Mouse (Mus musculus): ENCODE data around the gene Ndc1. TPM values are rescaled to one million over a fixed set of nuclear protein-coding genes. Genes with fewer than 3 reads are reported as not detected.
"Not testable (repeated sequence)": the region's sequence is repeated elsewhere in the genome, so short reads cannot be mapped to it uniquely, and the experiment has no call there.

Ndc1 gene
- polyA plus RNA-seq, 1 experiment from 2014 or later, result 27.9 TPM

- Histone ChIP-seq H3K36me3 (peaks cover 5% of the 10 kb centered on the region; the same call in 1 of the 2 replicates), H3K4me2 (replicated peaks) (no peak overlapping the region), H3K27ac (replicated peaks) (no peak overlapping the region), H3K4me3 (replicated peaks) (no peak overlapping the region), H3K9ac (no peak overlapping the region), H3K9me3 (replicated peaks) (no peaks in the 10 kb centered on the region), H3K27me3 (no peaks in the 10 kb centered on the region), H3K4me1 (peaks cover 9% of the 10 kb centered on the region)
- 85% methylated on average over 5 of the region's 5 CpGs for WGBS
- no peak for ATAC-seq (ENCODE audit: insufficient number of reproducible peaks, low FRiP score, low TSS enrichment, low read depth)
Observed at GRCm38 (mm10) chr4:107364190-107364639, 3.4 kb upstream of the Ndc1 start.

DNA sequence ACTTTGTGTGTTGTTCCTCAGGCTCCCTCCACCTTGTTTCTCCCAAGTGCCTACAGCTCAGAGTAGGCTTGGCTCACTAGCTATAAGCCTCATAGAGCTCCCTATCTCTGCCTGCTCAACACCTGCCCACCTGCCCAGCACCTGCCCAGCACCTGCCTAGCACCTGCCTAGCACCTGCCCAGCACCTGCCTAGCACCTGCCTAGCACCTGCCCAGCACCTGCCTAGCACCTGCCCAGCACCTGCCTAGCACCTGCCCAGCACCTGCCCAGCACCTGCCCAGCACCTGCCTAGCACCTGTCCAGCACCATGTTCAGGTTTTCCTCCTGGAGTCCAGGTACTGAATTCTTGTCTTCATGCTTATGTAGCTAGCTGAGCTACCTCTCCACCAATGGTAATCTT, 1.2 kb upstream of the Ndc1 start:
- H3K36me3 ChIP-seq, result peaks cover 13% of the 10 kb centered on the region
- H3K9ac ChIP-seq; H3K27ac ChIP-seq (replicated peaks); H3K27me3 ChIP-seq; H3K9me3 ChIP-seq (replicated peaks); ATAC-seq (ENCODE audit: insufficient number of reproducible peaks, low FRiP score, low TSS enrichment, low read depth); H3K4me3 ChIP-seq (replicated peaks); H3K4me1 ChIP-seq; H3K4me2 ChIP-seq (replicated peaks): not testable (repeated sequence)

- Histone ChIP-seq H3K4me2 (replicated peaks) (no peak overlapping the region), H3K9me3 (replicated peaks) (no peaks in the 10 kb centered on the region), H3K27ac (replicated peaks) (no peak overlapping the region), H3K27me3 (no peaks in the 10 kb centered on the region), H3K4me3 (replicated peaks) (no peak overlapping the region), H3K9ac (no peak overlapping the region), H3K36me3 (peaks cover 45% of the 10 kb centered on the region), H3K4me1 (peaks cover 9% of the 10 kb centered on the region)
- 63% methylated on average over 2 of the region's 2 CpGs for WGBS
- no peak for ATAC-seq (ENCODE audit: insufficient number of reproducible peaks, low FRiP score, low TSS enrichment, low read depth)
Observed at GRCm38 (mm10) chr4:107372304-107372703, 4.7 kb downstream of the Ndc1 start.

- H3K27ac ChIP-seq (replicated peaks), result no peak overlapping the region
- no peaks in the 10 kb centered on the region for H3K9me3 ChIP-seq (replicated peaks)
- no peaks in the 10 kb centered on the region for H3K4me1 ChIP-seq
- no peak overlapping the region for H3K4me2 ChIP-seq (replicated peaks)
- no peak overlapping the region for H3K4me3 ChIP-seq (replicated peaks)
- no peak for ATAC-seq (ENCODE audit: insufficient number of reproducible peaks, low FRiP score, low TSS enrichment, low read depth)
- no peak overlapping the region for H3K9ac ChIP-seq
- H3K36me3 ChIP-seq, result peaks cover 41% of the 10 kb centered on the region
- whole genome bisulfite sequencing, result 68% methylated on average over 4 of the region's 4 CpGs
- no peaks in the 10 kb centered on the region for H3K27me3 ChIP-seq
Observed at GRCm38 (mm10) chr4:107374677-107375076, 7.1 kb downstream of the Ndc1 start.

DNA sequence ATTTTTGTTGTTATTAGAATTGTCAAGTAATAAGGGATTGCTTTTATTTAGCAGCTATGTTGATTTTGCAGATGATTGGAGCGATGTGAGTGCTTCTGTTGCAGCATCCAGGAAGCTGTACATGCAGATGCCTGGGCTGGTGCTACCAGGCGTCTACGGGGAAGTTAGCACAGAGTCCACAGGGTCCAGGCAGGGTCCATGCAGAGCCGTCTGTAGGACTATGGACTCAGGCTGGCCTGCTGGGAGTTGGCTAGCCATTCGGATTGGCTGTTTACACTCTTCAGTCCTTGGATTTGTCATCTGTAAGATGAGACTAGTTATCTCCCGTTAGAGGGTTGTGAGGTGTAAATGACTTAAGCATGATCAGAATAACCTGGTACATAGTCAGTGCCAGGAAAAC, 11.4 kb downstream of the Ndc1 start:
- Histone ChIP-seq H3K36me3 (peaks cover 55% of the 10 kb centered on the region), H3K27ac (replicated peaks) (no peak overlapping the region), H3K4me1 (no peaks in the 10 kb centered on the region), H3K4me3 (replicated peaks) (no peak overlapping the region), H3K9me3 (replicated peaks) (no peaks in the 10 kb centered on the region), H3K27me3 (no peaks in the 10 kb centered on the region), H3K9ac (no peak overlapping the region), H3K4me2 (replicated peaks) (no peak overlapping the region)
- WGBS, result 85% methylated on average over 6 of the region's 6 CpGs
- no peak for ATAC-seq (ENCODE audit: insufficient number of reproducible peaks, low FRiP score, low TSS enrichment, low read depth)

DNA sequence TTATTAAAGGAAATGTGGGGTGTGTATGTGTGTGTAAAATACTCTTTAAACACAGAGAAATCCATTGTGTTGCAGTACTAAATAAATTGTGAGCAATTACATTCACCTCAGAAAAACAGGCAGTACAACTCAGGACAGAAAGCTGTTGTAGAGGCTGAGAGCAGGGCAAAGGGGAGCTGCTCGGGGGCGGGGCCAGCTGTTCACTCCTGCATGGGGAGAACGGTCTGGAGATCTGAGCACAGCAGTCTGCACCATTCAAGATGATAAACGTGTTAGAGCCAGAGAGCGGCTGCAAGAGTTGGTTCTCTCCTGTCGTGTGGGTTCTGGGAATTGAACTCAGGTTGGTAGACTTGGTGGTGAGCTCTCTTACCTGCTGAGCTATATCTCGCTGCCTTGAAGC, 13.3 kb downstream of the Ndc1 start:
- H3K9me3 ChIP-seq (replicated peaks), result no peaks in the 10 kb centered on the region
- ATAC-seq (ENCODE audit: insufficient number of reproducible peaks, low FRiP score, low TSS enrichment, low read depth), result no peak
- WGBS, result 82% methylated on average over 7 of the region's 7 CpGs

GRCm38 (mm10) chr4:107387038-107387437, 19.5 kb downstream of the Ndc1 start:
- Histone ChIP-seq H3K9me3 (replicated peaks) (no peaks in the 10 kb centered on the region), H3K36me3 (peaks cover 83% of the 10 kb centered on the region), H3K27me3 (no peaks in the 10 kb centered on the region), H3K27ac (replicated peaks) (no peak overlapping the region), H3K4me1 (no peaks in the 10 kb centered on the region), H3K4me2 (replicated peaks) (no peak overlapping the region), H3K9ac (no peak overlapping the region), H3K4me3 (replicated peaks) (no peak overlapping the region)
- 96% methylated on average over 4 of the region's 4 CpGs for WGBS
- ATAC-seq (ENCODE audit: insufficient number of reproducible peaks, low FRiP score, low TSS enrichment, low read depth), result no peak

More for the DNA sequence above, 13.3 kb downstream of the Ndc1 start:
- Histone ChIP-seq H3K4me1 (no peaks in the 10 kb centered on the region), H3K9ac (no peak overlapping the region), H3K27ac (replicated peaks) (no peak overlapping the region), H3K27me3 (no peaks in the 10 kb centered on the region), H3K36me3 (peaks cover 53% of the 10 kb centered on the region), H3K4me3 (replicated peaks) (no peak overlapping the region), H3K4me2 (replicated peaks) (no peak overlapping the region)

GRCm38 (mm10) chr4:107387465-107387864, 19.9 kb downstream of the Ndc1 start:
- WGBS, result 89% methylated on average over 8 of the region's 8 CpGs
- H3K9ac ChIP-seq, result no peak overlapping the region
- ATAC-seq (ENCODE audit: insufficient number of reproducible peaks, low FRiP score, low TSS enrichment, low read depth), result no peak
- H3K36me3 ChIP-seq, result peaks cover 84% of the 10 kb centered on the region
- no peak overlapping the region for H3K4me3 ChIP-seq (replicated peaks)
- H3K4me2 ChIP-seq (replicated peaks), result no peak overlapping the region
- no peak overlapping the region for H3K27ac ChIP-seq (replicated peaks)
- no peaks in the 10 kb centered on the region for H3K4me1 ChIP-seq
- no peaks in the 10 kb centered on the region for H3K27me3 ChIP-seq
- H3K9me3 ChIP-seq (replicated peaks), result no peaks in the 10 kb centered on the region

- no peak overlapping the region for H3K9ac ChIP-seq
- ATAC-seq (ENCODE audit: insufficient number of reproducible peaks, low FRiP score, low TSS enrichment, low read depth), result no peak
- no peaks in the 10 kb centered on the region for H3K4me1 ChIP-seq
- H3K4me2 ChIP-seq (replicated peaks), result no peak overlapping the region
- no peak overlapping the region for H3K27ac ChIP-seq (replicated peaks)
- no peaks in the 10 kb centered on the region for H3K27me3 ChIP-seq
- 89% methylated on average over 2 of the region's 2 CpGs for WGBS
- peaks cover 80% of the 10 kb centered on the region for H3K36me3 ChIP-seq
- H3K9me3 ChIP-seq (replicated peaks), result no peaks in the 10 kb centered on the region
- no peak overlapping the region for H3K4me3 ChIP-seq (replicated peaks)
Observed at GRCm38 (mm10) chr4:107388291-107388690, 20.7 kb downstream of the Ndc1 start.

- ATAC-seq (ENCODE audit: insufficient number of reproducible peaks, low FRiP score, low TSS enrichment, low read depth), result no peak
- no peak overlapping the region for H3K27ac ChIP-seq (replicated peaks)
- no peak overlapping the region for H3K4me2 ChIP-seq (replicated peaks)
- H3K27me3 ChIP-seq, result no peaks in the 10 kb centered on the region
- peaks cover 85% of the 10 kb centered on the region for H3K36me3 ChIP-seq
- H3K4me3 ChIP-seq (replicated peaks), result no peak overlapping the region
- no peak overlapping the region for H3K9ac ChIP-seq
- H3K4me1 ChIP-seq, result no peaks in the 10 kb centered on the region
- WGBS, result 97% methylated on average over 3 of the region's 3 CpGs
- H3K9me3 ChIP-seq (replicated peaks), result no peaks in the 10 kb centered on the region
Observed at GRCm38 (mm10) chr4:107389345-107389744, 21.8 kb downstream of the Ndc1 start.

DNA sequence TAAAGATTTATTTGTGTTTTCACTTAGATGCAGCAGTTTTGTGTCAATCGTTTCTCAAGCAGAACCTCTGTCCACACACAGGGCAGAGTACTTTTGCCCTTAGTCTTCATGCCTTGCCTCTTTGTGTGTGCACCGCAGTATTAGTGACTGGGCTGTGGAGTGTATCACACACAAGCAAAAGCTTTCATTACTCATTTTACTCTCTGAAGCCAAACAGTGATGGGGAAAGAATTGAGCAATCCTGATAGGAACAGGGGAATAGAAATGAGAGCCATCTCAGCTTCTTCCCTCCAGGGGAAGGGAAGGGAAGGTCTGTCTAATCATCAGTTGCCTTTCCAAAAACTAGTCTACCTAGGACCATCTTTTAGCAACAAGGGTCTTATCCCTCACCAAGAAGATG, 26.2 kb downstream of the Ndc1 start:
- H3K27ac ChIP-seq (replicated peaks), result no peak overlapping the region
- H3K9ac ChIP-seq, result no peak overlapping the region
- ATAC-seq (ENCODE audit: insufficient number of reproducible peaks, low FRiP score, low TSS enrichment, low read depth), result no peak
- peaks cover 66% of the 10 kb centered on the region for H3K36me3 ChIP-seq
- H3K9me3 ChIP-seq (replicated peaks), result no peaks in the 10 kb centered on the region
- H3K4me3 ChIP-seq (replicated peaks), result no peak overlapping the region
- no peaks in the 10 kb centered on the region for H3K4me1 ChIP-seq
- no peaks in the 10 kb centered on the region for H3K27me3 ChIP-seq
- WGBS, result 92% methylated on average over 2 of the region's 2 CpGs
- no peak overlapping the region for H3K4me2 ChIP-seq (replicated peaks)

DNA sequence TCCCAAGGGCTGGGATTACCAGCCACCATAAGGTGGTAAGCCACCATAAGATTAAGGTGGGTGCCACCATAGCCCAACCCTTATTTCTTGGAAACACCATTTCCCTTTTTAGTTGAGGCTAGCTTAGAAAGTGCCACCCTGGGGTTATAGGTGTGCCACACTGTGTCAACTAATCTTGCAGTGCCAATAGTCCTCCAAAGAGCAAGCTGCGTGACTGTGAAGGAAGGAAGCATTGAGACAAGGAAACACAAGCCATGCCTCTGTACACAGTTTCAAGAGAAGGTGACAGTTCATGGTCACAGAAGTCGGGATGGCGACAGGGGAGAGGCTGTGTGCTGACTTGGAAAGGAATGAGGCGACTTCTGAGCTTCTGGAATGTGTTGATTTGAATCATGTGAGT, 52.6 kb downstream of the Ndc1 start:
- 65% methylated on average over 4 of the region's 4 CpGs for WGBS
- ATAC-seq (ENCODE audit: insufficient number of reproducible peaks, low FRiP score, low TSS enrichment, low read depth), result no peak
- H3K4me3 ChIP-seq (replicated peaks), result no peak overlapping the region
- H3K9me3 ChIP-seq (replicated peaks), result no peaks in the 10 kb centered on the region
- H3K9ac ChIP-seq, result no peak overlapping the region
- H3K4me1 ChIP-seq, result peaks cover 14% of the 10 kb centered on the region
- H3K27me3 ChIP-seq, result no peaks in the 10 kb centered on the region
- H3K36me3 ChIP-seq, result peaks cover 4% of the 10 kb centered on the region; the same call in 1 of the 2 replicates
- H3K4me2 ChIP-seq (replicated peaks), result no peak overlapping the region
- H3K27ac ChIP-seq (replicated peaks), result no peak overlapping the region
